30 mouse cellular contexts compared by ENCODE assay signal in genomic region chr13:57878797-57879196, GRCm38 (mm10). TPM values are rescaled to one million over a fixed set of nuclear protein-coding genes. Genes with fewer than 3 reads are reported as not detected.
DNase-seq lines count a peak whose midpoint lies in the region; ATAC-seq and TF ChIP-seq lines count a peak whose summit lies in the region.
"Had no signal": no experiment of that assay in that cellular context is flagged by ENCODE, and none has a peak within 500 bp of the region (broad histone marks: within the 10 kb centered on the region; RNA-seq: fewer than 3 reads in every experiment).

No protein-coding gene starts in this region.

- H3K9ac ChIP-seq in forebrain, embryonic 11.5 days (ENCODE audit: low read length), result no peak overlapping the region
- no peak overlapping the region for H3K9ac ChIP-seq in forebrain, postnatal 0 days
- no peak overlapping the region for H3K9ac ChIP-seq in midbrain, postnatal 0 days (replicated peaks; ENCODE audit: low read length, poor library complexity, severe bottlenecking)
- no peak overlapping the region for H3K9ac ChIP-seq in midbrain, embryonic 11.5 days (ENCODE audit: low read length)
- no peak overlapping the region for H3K9ac ChIP-seq in neural tube, embryonic 14.5 days (replicated peaks; ENCODE audit: low read depth, low read length)
- H3K9ac ChIP-seq: forebrain, embryonic 15.5 days; limb, embryonic 12.5 days; liver, embryonic 15.5 days; lung, embryonic 14.5 days; midbrain, embryonic 15.5 days; neural tube, embryonic 12.5 days had no signal

- peak; percentile 50 for DNase-seq in forebrain, embryonic 11.5 days (ENCODE audit: low spot score)
- DNase-seq in forebrain, postnatal 0 days, result no peak
- peak; percentile 35 for DNase-seq in midbrain, postnatal 0 days (ENCODE audit: low spot score)
- no peak for DNase-seq in midbrain, embryonic 11.5 days (ENCODE audit: low spot score, missing footprints)
- no peak for DNase-seq in layer of hippocampus, postnatal 36 days
- DNase-seq: adrenal gland, postnatal 25 days; B cell, adult 2 months; cerebellum, adult 18-20 months; cerebellum, postnatal 10 days; gastrocnemius, adult 2 months; gastrocnemius, postnatal 36 days; heart, adult 18-20 months; heart, postnatal 36 days; kidney, adult 9 months; kidney, postnatal 14 days; layer of hippocampus, adult 9-11 months; lung, embryonic 14.5 days; lung, postnatal 14 days; right cerebral cortex, postnatal 25 days had no signal

- H3K4me1 ChIP-seq in forebrain, embryonic 11.5 days (replicated peaks; ENCODE audit: control insufficient read depth, insufficient read depth, low read length), result no peaks in the 10 kb centered on the region; the same call in 1 of the 2 replicates
- H3K4me1 ChIP-seq in forebrain, postnatal 0 days (ENCODE audit: insufficient read depth), result no peaks in the 10 kb centered on the region
- H3K4me1 ChIP-seq in midbrain, postnatal 0 days (ENCODE audit: insufficient read depth, low read length), result no peaks in the 10 kb centered on the region
- no peaks in the 10 kb centered on the region; the same call in 1 of the 2 replicates for H3K4me1 ChIP-seq in midbrain, embryonic 11.5 days (ENCODE audit: control insufficient read depth, insufficient read depth, low read length)
- peaks cover 5% of the 10 kb centered on the region; the same call in 1 of the 2 replicates for H3K4me1 ChIP-seq in neural tube, embryonic 14.5 days (ENCODE audit: control insufficient read depth, insufficient read depth, low read length)
- H3K4me1 ChIP-seq: forebrain, embryonic 15.5 days; liver, embryonic 15.5 days had no signal

- no peak overlapping the region for H3K27ac ChIP-seq in forebrain, embryonic 11.5 days (ENCODE audit: low read depth, low read length)
- no peak overlapping the region for H3K27ac ChIP-seq in forebrain, postnatal 0 days (ENCODE audit: low read depth, low read length)
- H3K27ac ChIP-seq in midbrain, postnatal 0 days (ENCODE audit: low read depth, low read length), result no peak overlapping the region
- no peak overlapping the region for H3K27ac ChIP-seq in midbrain, embryonic 11.5 days (ENCODE audit: low read depth, low read length)
- no peak overlapping the region for H3K27ac ChIP-seq in neural tube, embryonic 14.5 days (ENCODE audit: low read depth, low read length)
- H3K27ac ChIP-seq: forebrain, embryonic 15.5 days; gastrocnemius, adult 2 months; limb, embryonic 12.5 days; liver, embryonic 15.5 days; midbrain, embryonic 15.5 days; neural tube, embryonic 12.5 days had no signal

- H3K27me3 ChIP-seq in forebrain, embryonic 11.5 days (ENCODE audit: control insufficient read depth, insufficient read depth, low read length), result no peaks in the 10 kb centered on the region
- H3K27me3 ChIP-seq in forebrain, postnatal 0 days (ENCODE audit: insufficient read depth, low read length), result no peaks in the 10 kb centered on the region
- no peaks in the 10 kb centered on the region for H3K27me3 ChIP-seq in midbrain, postnatal 0 days (ENCODE audit: insufficient read depth, low read length)
- H3K27me3 ChIP-seq in midbrain, embryonic 11.5 days (ENCODE audit: control insufficient read depth, insufficient read depth, low read length), result no peaks in the 10 kb centered on the region
- H3K27me3 ChIP-seq in neural tube, embryonic 14.5 days (ENCODE audit: control insufficient read depth, insufficient read depth, low read length), result no peaks in the 10 kb centered on the region
- H3K27me3 ChIP-seq: forebrain, embryonic 15.5 days; limb, embryonic 12.5 days; liver, embryonic 15.5 days; midbrain, embryonic 15.5 days; neural tube, embryonic 12.5 days had no signal

- H3K9me3 ChIP-seq in forebrain, embryonic 11.5 days (ENCODE audit: control insufficient read depth, low read length), result no peaks in the 10 kb centered on the region
- no peaks in the 10 kb centered on the region for H3K9me3 ChIP-seq in forebrain, postnatal 0 days (ENCODE audit: low read length)
- H3K9me3 ChIP-seq in midbrain, postnatal 0 days (ENCODE audit: low read length), result no peaks in the 10 kb centered on the region
- no peaks in the 10 kb centered on the region for H3K9me3 ChIP-seq in midbrain, embryonic 11.5 days (ENCODE audit: control insufficient read depth, low read length)
- H3K9me3 ChIP-seq in neural tube, embryonic 14.5 days (ENCODE audit: control insufficient read depth, low read length), result no peaks in the 10 kb centered on the region
- H3K9me3 ChIP-seq: forebrain, embryonic 15.5 days; limb, embryonic 12.5 days; liver, embryonic 15.5 days; midbrain, embryonic 15.5 days; neural tube, embryonic 12.5 days had no signal

- no peaks in the 10 kb centered on the region for H3K36me3 ChIP-seq in forebrain, embryonic 11.5 days (ENCODE audit: control insufficient read depth, insufficient read depth, low read length)
- H3K36me3 ChIP-seq in forebrain, postnatal 0 days (ENCODE audit: insufficient read depth), result no peaks in the 10 kb centered on the region
- H3K36me3 ChIP-seq in midbrain, postnatal 0 days (ENCODE audit: insufficient read depth, low read length), result no peaks in the 10 kb centered on the region
- no peaks in the 10 kb centered on the region for H3K36me3 ChIP-seq in midbrain, embryonic 11.5 days (ENCODE audit: control insufficient read depth, insufficient read depth, low read length)
- no peaks in the 10 kb centered on the region for H3K36me3 ChIP-seq in neural tube, embryonic 14.5 days (ENCODE audit: control insufficient read depth, insufficient read depth, low read length)
- H3K36me3 ChIP-seq: forebrain, embryonic 15.5 days; limb, embryonic 12.5 days; liver, embryonic 15.5 days; midbrain, embryonic 15.5 days; neural tube, embryonic 12.5 days had no signal

- no peak overlapping the region for H3K4me2 ChIP-seq in forebrain, embryonic 11.5 days (ENCODE audit: low read depth, low read length, severe bottlenecking)
- no peak overlapping the region for H3K4me2 ChIP-seq in forebrain, postnatal 0 days (ENCODE audit: low read depth)
- H3K4me2 ChIP-seq in midbrain, postnatal 0 days (ENCODE audit: low read depth, low read length, poor library complexity, severe bottlenecking), result no peak overlapping the region
- no peak overlapping the region for H3K4me2 ChIP-seq in midbrain, embryonic 11.5 days
- no peak overlapping the region for H3K4me2 ChIP-seq in neural tube, embryonic 14.5 days (ENCODE audit: low read depth, low read length)
- H3K4me2 ChIP-seq: forebrain, embryonic 15.5 days; heart, embryonic 11.5 days; limb, embryonic 12.5 days; liver, embryonic 15.5 days; lung, embryonic 14.5 days; midbrain, embryonic 15.5 days; neural tube, embryonic 12.5 days had no signal

- TF ChIP-seq CTCF in forebrain, postnatal 0 days (IDR thresholded peaks at IDR 0.05; ENCODE audit: low read depth), result no peak
- no peak for TF ChIP-seq CTCF in midbrain, postnatal 0 days (IDR thresholded peaks at IDR 0.05)

- no peak for ATAC-seq in forebrain, embryonic 11.5 days (replicated peaks; ENCODE audit: low FRiP score)
- ATAC-seq in forebrain, postnatal 0 days, result no peak
- ATAC-seq in midbrain, postnatal 0 days (ENCODE audit: low FRiP score), result no peak
- no peak for ATAC-seq in midbrain, embryonic 11.5 days (ENCODE audit: low FRiP score)
- ATAC-seq in neural tube, embryonic 14.5 days (ENCODE audit: low read depth), result peak; percentile 32; the same call in 1 of the 2 replicates
- ATAC-seq: forebrain, embryonic 15.5 days; intestine, embryonic 16.5 days; midbrain, embryonic 15.5 days had no signal

- H3K4me3 ChIP-seq in forebrain, embryonic 11.5 days (ENCODE audit: low read depth, low read length), result no peak overlapping the region
- H3K4me3 ChIP-seq in forebrain, postnatal 0 days (ENCODE audit: low read depth, low read length), result no peak overlapping the region
- H3K4me3 ChIP-seq in midbrain, postnatal 0 days (ENCODE audit: low read depth, low read length), result no peak overlapping the region
- H3K4me3 ChIP-seq in midbrain, embryonic 11.5 days (ENCODE audit: low read depth, low read length), result no peak overlapping the region
- no peak overlapping the region for H3K4me3 ChIP-seq in neural tube, embryonic 14.5 days (ENCODE audit: low read depth, low read length)
- H3K4me3 ChIP-seq: forebrain, embryonic 15.5 days; gastrocnemius, adult 2 months; left cerebral cortex, adult 2 months; limb, embryonic 12.5 days; liver, embryonic 15.5 days; midbrain, embryonic 15.5 days; neural tube, embryonic 12.5 days had no signal

- 92% methylated on average over 11 of the region's 11 CpGs for WGBS in forebrain, embryonic 11.5 days
- WGBS in forebrain, postnatal 0 days, result 92% methylated on average over 11 of the region's 11 CpGs
- WGBS in midbrain, postnatal 0 days, result 88% methylated on average over 11 of the region's 11 CpGs
- WGBS in midbrain, embryonic 11.5 days, result 93% methylated on average over 11 of the region's 11 CpGs
- 78% methylated on average over 11 of the region's 11 CpGs for WGBS in neural tube, embryonic 14.5 days

RNA-seq across cellular contexts. Expression of gene Spock1, which starts 29.3 kb away (rescaled TPM):
- polyA plus RNA-seq in forebrain, embryonic 11.5 days (2014; fragmentation: Nextera tagmentation; extraction: Ambion mirVana), result 3.4 and 4.0 TPM in 2 replicates
- 46.5 and 69.4 TPM in 2 replicates for total RNA-seq in forebrain, postnatal 0 days (2014; rRNA removed)
- 60.5 and 64.6 TPM in 2 replicates for polyA plus RNA-seq in forebrain, postnatal 0 days (2015; fragmentation: Nextera tagmentation; extraction: Ambion mirVana)
- 94.8 and 98.7 TPM in 2 replicates for total RNA-seq in midbrain, postnatal 0 days (2014; rRNA removed)
- polyA plus RNA-seq in midbrain, postnatal 0 days (2015; fragmentation: Nextera tagmentation; extraction: Ambion mirVana), result 82.6 and 91.5 TPM in 2 replicates
- 17.2 and 20.3 TPM in 2 replicates for polyA plus RNA-seq in midbrain, embryonic 11.5 days (2014; fragmentation: Nextera tagmentation; extraction: Ambion mirVana)
- polyA plus RNA-seq in neural tube, embryonic 14.5 days (2014; fragmentation: Nextera tagmentation; extraction: Ambion mirVana), result 133 and 157 TPM in 2 replicates
- 100 to 1,000 TPM; 180 to 222 TPM for total RNA-seq in layer of hippocampus, postnatal 36 days (2021)
- total RNA-seq: common myeloid progenitor, adult 5-6 weeks; liver, adult 2 months had no signal
- polyA plus RNA-seq: liver, adult 2 months; lung, embryonic 14.5 days had no signal

Comparison
In these comparisons a context has a peak if more than half of its experiments do, and no peak if none do; other contexts are left out.
1. DNase-seq: peak in forebrain, embryonic 11.5 days (single experiment) and midbrain, postnatal 0 days (single experiment); none in forebrain, postnatal 0 days (single experiment), midbrain, embryonic 11.5 days (single experiment) and layer of hippocampus, postnatal 36 days (0 of 2).